Mouse (Mus musculus): ENCODE results near the gene Eif4enif1. TPM values are rescaled to one million over a fixed set of nuclear protein-coding genes. Genes with fewer than 3 reads are reported as not detected.
"Not testable (repeated sequence)": the region's sequence is repeated elsewhere in the genome, so short reads cannot be mapped to it uniquely, and the experiment has no call there.

Eif4enif1 gene
- polyA plus RNA-seq (2015; fragmentation: Nextera tagmentation; extraction: Ambion mirVana) = 48.2 and 49.3 TPM in 2 replicates

- WGBS = under 1% methylated on average over 38 of the region's 57 CpGs
- Histone ChIP-seq H3K27me3 (no peaks in the 10 kb centered on the region), H3K4me2 (peak within 1 kb of the TSS; percentile 35), H3K27ac (peak within 1 kb of the TSS; percentile 21), H3K4me1 (0 out of 2 replicates have a peak, but pooled peaks cover 6% of the 10 kb centered on the region), H3K9me3 (no peaks in the 10 kb centered on the region), H3K36me3 (peaks cover 24% of the 10 kb centered on the region), H3K9ac (peak within 1 kb of the TSS; percentile 39), H3K4me3 (peak within 1 kb of the TSS; percentile 43)
- ATAC-seq (ENCODE audit: borderline replicate concordance, extremely low read depth, low FRiP score, low TSS enrichment) = peak; percentile 75
Observed at GRCm38 (mm10) chr11:3202231-3202701, at the start of gene Eif4enif1. Gene Eif4enif1, plus strand, starts transcription at chr11:3202392.

- H3K4me3 ChIP-seq, H3K4me2 ChIP-seq, H3K9ac ChIP-seq, H3K36me3 ChIP-seq, H3K4me1 ChIP-seq, H3K27ac ChIP-seq, H3K9me3 ChIP-seq, H3K27me3 ChIP-seq: not testable (repeated sequence)
- peak; percentile 19; the same call in 1 of the 2 replicates for ATAC-seq (ENCODE audit: borderline replicate concordance, extremely low read depth, low FRiP score, low TSS enrichment)
- 75% methylated on average over 1 of the region's 1 CpGs for WGBS
Observed at GRCm38 (mm10) chr11:3153666-3154397, 48.4 kb upstream of the Eif4enif1 start.

DNA sequence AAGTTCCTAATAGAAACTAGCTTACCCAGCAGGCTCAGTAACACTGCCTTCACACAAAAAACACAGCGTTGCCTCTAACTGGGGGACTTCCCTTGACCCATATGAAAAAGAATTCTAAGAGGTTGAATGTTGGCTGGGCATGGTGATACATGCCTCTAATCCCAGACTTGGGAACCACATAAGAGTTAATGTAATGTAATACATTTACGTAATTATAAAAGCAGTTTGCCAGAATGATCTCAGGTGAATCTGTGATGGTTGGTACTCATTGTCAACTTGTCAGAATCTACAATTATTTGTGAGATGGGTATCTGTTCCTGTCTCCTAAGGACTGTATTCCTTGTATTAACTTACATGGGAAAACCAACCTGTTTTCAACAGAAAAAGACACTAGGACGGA is 45.2 kb upstream of the Eif4enif1 start:
- H3K4me2 ChIP-seq; H3K27me3 ChIP-seq; ATAC-seq (ENCODE audit: borderline replicate concordance, extremely low read depth, low FRiP score, low TSS enrichment); H3K9me3 ChIP-seq; H3K4me3 ChIP-seq; H3K36me3 ChIP-seq; H3K27ac ChIP-seq; H3K9ac ChIP-seq; H3K4me1 ChIP-seq: not testable (repeated sequence)
- 84% methylated on average over 3 of the region's 3 CpGs for WGBS

GRCm38 (mm10) chr11:3157996-3158395 is 44.2 kb upstream of the Eif4enif1 start:
- H3K36me3 ChIP-seq; H3K27ac ChIP-seq; H3K9ac ChIP-seq; ATAC-seq (ENCODE audit: borderline replicate concordance, extremely low read depth, low FRiP score, low TSS enrichment); H3K27me3 ChIP-seq; H3K9me3 ChIP-seq; H3K4me3 ChIP-seq; H3K4me1 ChIP-seq; H3K4me2 ChIP-seq: not testable (repeated sequence)
- 94% methylated on average over 6 of the region's 6 CpGs for WGBS

- not testable (repeated sequence) for ATAC-seq (ENCODE audit: borderline replicate concordance, extremely low read depth, low FRiP score, low TSS enrichment); H3K27ac ChIP-seq; H3K36me3 ChIP-seq; H3K4me2 ChIP-seq; H3K4me3 ChIP-seq; H3K9ac ChIP-seq; H3K4me1 ChIP-seq; H3K27me3 ChIP-seq; H3K9me3 ChIP-seq
- 85% methylated on average over 4 of the region's 4 CpGs for WGBS
Observed at GRCm38 (mm10) chr11:3158800-3159199, 43.4 kb upstream of the Eif4enif1 start.

- not testable (repeated sequence) for H3K4me2 ChIP-seq; ATAC-seq (ENCODE audit: borderline replicate concordance, extremely low read depth, low FRiP score, low TSS enrichment); H3K9ac ChIP-seq; H3K36me3 ChIP-seq; H3K9me3 ChIP-seq; H3K27me3 ChIP-seq; H3K4me1 ChIP-seq; H3K27ac ChIP-seq; H3K4me3 ChIP-seq
- WGBS = 47% methylated on average over 1 of the region's 2 CpGs
Observed at GRCm38 (mm10) chr11:3161370-3161769, 40.8 kb upstream of the Eif4enif1 start.

- not testable (repeated sequence) for H3K27me3 ChIP-seq, H3K9ac ChIP-seq
- WGBS = 58% methylated on average over 5 of the region's 5 CpGs
Observed at GRCm38 (mm10) chr11:3162236-3162897, 39.8 kb upstream of the Eif4enif1 start.

DNA sequence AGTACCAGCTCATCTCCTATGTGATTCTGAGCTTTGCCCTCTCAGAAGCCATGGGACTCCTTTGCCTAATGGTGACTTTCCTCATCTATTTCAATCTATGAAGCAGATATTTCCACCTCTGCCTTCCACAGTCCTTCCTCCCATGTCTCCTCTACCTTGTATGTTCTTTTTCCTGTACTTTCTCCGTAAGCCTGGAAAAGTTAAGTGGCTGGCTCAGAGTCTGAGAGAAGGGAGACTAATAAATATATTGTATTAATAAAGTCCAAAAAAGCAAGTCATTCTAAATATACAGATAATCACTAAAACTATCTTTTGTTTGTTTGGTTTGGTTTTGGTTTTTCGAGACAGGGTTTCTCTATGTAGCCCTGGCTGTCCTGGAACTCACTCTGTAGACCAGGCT is 39.1 kb upstream of the Eif4enif1 start:
- H3K27ac ChIP-seq = not testable (repeated sequence)
- 79% methylated on average over 2 of the region's 2 CpGs for WGBS

More at GRCm38 (mm10) chr11:3162236-3162897, 39.8 kb upstream of the Eif4enif1 start:
- not testable (repeated sequence) for H3K27ac ChIP-seq, H3K36me3 ChIP-seq, H3K4me1 ChIP-seq, H3K4me2 ChIP-seq, H3K9me3 ChIP-seq, H3K4me3 ChIP-seq
- ATAC-seq (ENCODE audit: borderline replicate concordance, extremely low read depth, low FRiP score, low TSS enrichment) = peak; percentile 28; the same call in 1 of the 2 replicates

GRCm38 (mm10) chr11:3163661-3164060 is 38.5 kb upstream of the Eif4enif1 start:
- H3K27me3 ChIP-seq; H3K4me1 ChIP-seq; H3K9ac ChIP-seq; H3K4me2 ChIP-seq; H3K27ac ChIP-seq; H3K4me3 ChIP-seq; H3K36me3 ChIP-seq; ATAC-seq (ENCODE audit: borderline replicate concordance, extremely low read depth, low FRiP score, low TSS enrichment); H3K9me3 ChIP-seq: not testable (repeated sequence)
- WGBS = 38% methylated on average over 3 of the region's 3 CpGs

More for the DNA sequence above, 39.1 kb upstream of the Eif4enif1 start:
- H3K27me3 ChIP-seq; H3K9me3 ChIP-seq; H3K9ac ChIP-seq; ATAC-seq (ENCODE audit: borderline replicate concordance, extremely low read depth, low FRiP score, low TSS enrichment); H3K4me2 ChIP-seq; H3K4me3 ChIP-seq; H3K4me1 ChIP-seq; H3K36me3 ChIP-seq: not testable (repeated sequence)

GRCm38 (mm10) chr11:3165210-3165782 is 36.9 kb upstream of the Eif4enif1 start:
- peak; percentile 24 for ATAC-seq (ENCODE audit: borderline replicate concordance, extremely low read depth, low FRiP score, low TSS enrichment)
- H3K4me3 ChIP-seq = not testable (repeated sequence)

DNA sequence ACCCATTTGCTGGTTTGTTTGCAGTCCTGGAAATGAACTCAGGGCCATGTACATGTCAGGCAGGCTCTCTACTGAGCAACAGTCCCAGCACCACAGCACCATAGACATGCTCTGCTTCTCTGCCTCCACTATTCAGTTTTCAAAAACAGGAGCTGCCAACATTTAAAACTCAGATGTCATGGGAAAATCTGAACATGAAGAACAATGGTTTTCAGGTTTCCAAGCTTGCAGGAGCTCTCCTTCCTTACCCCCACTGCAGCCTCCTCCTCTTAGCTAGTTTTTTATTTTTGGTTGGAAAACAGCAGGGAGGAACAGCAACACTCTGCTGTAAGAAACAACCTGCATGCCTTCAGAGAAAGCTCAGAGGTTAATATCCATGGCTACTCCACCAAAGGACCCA is 35.9 kb upstream of the Eif4enif1 start:
- H3K27me3 ChIP-seq; H3K9me3 ChIP-seq; H3K4me2 ChIP-seq; ATAC-seq (ENCODE audit: borderline replicate concordance, extremely low read depth, low FRiP score, low TSS enrichment); H3K4me1 ChIP-seq; H3K27ac ChIP-seq; H3K9ac ChIP-seq; H3K36me3 ChIP-seq; H3K4me3 ChIP-seq: not testable (repeated sequence)

More at GRCm38 (mm10) chr11:3165210-3165782, 36.9 kb upstream of the Eif4enif1 start:
- not testable (repeated sequence) for H3K4me2 ChIP-seq, H3K27me3 ChIP-seq, H3K9ac ChIP-seq, H3K27ac ChIP-seq, H3K9me3 ChIP-seq, H3K4me1 ChIP-seq, H3K36me3 ChIP-seq
- WGBS = 76% methylated on average over 3 of the region's 5 CpGs

- H3K27me3 ChIP-seq, H3K4me1 ChIP-seq, H3K36me3 ChIP-seq, H3K4me2 ChIP-seq, H3K27ac ChIP-seq, H3K9me3 ChIP-seq, H3K9ac ChIP-seq, H3K4me3 ChIP-seq: not testable (repeated sequence)
- ATAC-seq (ENCODE audit: borderline replicate concordance, extremely low read depth, low FRiP score, low TSS enrichment) = 0 out of 2 replicates have a peak, but pooled peaks have one; percentile 5
- 89% methylated on average over 4 of the region's 4 CpGs for WGBS
Observed at GRCm38 (mm10) chr11:3167129-3167528, 35.1 kb upstream of the Eif4enif1 start.
